Mouse (Mus musculus) neutrophil, adult 5-6 weeks (primary cell): ENCODE measurements around the gene Osbpl8. TPM values are rescaled to one million over a fixed set of nuclear protein-coding genes. Genes with fewer than 3 reads are reported as not detected.
"Not testable (repeated sequence)": the region's sequence is repeated elsewhere in the genome, so short reads cannot be mapped to it uniquely, and the experiment has no call there.

Source experiments
- ATAC-seq: fragments of 151-379, 151-347 bp; 2 replicates; pipeline ENCODE4 v1.8.0; 2017; ENCODE audit warnings: mild to moderate bottlenecking, moderate TSS enrichment; ENCODE audit not compliant: insufficient number of reproducible peaks, poor library complexity, low FRiP score, severe bottlenecking; ENCODE audit errors: extremely low read depth
- total RNA-seq: library from RNA; stranded (forward); fragments of 200-1000 nt; gene quantifications from 2 replicates; pipeline ENCODE4 v1.2.3, GENCODE M21; 2017

Osbpl8 gene
- total RNA-seq, 1 experiment from 2014 or later = 87.2 TPM

GRCm38 (mm10) chr10:111222535-111222934 lies 58.0 kb downstream of the Osbpl8 start:
- no peak for ATAC-seq

- no peak for ATAC-seq
Observed at GRCm38 (mm10) chr10:111223218-111223830, 58.8 kb downstream of the Osbpl8 start.

DNA sequence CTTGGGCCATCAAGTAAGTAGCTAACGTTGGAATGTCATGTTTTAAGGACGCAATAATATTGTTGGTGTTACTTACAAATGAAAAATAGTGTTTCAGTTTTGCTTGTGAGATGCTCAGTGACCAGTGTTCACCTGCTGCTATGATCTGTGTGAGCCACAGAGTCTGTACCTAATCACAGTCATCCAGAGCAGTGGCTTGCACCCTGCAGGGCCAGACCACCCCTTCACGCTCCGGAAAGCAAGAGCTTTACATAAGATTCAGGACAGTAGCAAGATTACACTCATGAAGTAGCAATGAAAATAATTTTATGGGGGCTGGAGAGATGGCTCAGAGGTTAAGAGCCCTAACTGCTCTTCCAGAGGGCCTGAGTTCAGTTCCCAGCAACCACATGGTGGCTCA lies 60.1 kb downstream of the Osbpl8 start:
- no peak for ATAC-seq

DNA sequence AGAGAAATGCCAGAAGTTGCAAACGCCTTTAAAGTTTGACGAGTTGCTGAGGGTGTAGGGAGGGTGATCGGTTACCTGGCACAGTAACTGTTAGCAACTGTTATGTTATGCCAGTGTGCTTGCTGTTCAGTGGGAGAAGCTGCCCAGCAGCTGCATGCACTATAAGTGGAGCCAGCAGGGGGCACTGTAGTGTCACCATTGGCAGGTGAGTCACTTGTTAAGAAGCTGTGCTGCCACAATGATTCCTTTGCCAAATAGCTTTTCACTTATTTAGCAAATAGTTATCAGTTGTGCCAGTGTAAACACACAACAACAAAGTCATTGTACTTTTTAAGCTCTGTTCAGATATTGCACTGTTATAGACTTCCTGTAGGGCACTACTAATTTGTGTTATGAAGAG lies 62.0 kb downstream of the Osbpl8 start:
- ATAC-seq = peak; percentile 92

DNA sequence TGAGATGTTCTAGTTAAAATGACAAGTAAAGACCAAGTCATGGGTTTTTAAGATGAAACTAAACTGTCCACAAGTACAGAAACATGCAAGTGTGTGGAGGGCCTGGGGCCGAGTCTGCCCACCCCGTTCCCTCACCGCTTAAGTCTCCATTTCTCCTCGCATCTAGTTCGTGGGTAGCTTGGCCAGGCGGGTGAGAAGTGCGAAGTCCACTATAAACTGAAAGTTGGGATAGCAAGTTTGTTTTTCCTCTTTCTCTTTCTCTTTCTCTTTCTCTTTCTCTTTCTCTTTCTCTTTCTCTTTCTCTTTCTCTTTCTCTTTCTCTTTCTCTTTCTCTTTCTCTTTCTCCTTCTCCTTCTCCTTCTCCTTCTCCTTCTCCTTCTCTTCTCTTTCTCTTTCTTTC lies 67.7 kb downstream of the Osbpl8 start:
- not testable (repeated sequence) for ATAC-seq

DNA sequence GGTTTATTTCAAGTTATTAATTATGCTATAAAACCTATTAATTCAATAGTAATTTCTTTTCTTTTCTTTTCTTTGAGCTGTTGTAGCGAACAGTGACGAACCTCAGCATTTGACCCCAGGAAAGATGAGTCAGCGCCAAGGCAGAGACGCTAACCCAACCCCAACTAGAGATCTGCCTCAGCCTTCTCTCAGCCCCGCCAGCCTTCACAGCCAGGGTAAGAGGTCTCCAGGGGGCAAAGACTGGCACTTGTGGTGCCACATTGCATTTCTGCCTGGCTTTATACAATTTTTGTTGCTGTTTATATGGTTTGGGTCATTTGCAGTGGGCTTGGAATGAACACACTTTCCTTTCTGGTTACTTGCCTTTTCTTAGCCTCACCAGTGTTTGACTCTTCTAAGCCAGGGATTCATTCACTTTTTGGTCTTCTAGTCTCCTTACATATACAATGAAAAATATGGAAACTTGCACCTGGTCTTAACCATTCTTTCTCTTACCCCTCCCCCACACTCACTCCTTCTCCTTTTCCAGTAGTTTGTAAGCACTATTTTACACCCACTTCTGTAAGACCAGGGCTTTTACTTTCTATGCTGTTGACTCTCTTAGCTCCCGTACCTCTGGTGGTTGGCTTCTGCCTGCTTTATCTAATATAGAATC lies 69.1 kb downstream of the Osbpl8 start:
- no peak for ATAC-seq

- ATAC-seq = no peak
Observed at GRCm38 (mm10) chr10:111234450-111235288, 70.1 kb downstream of the Osbpl8 start.

- no peak for ATAC-seq
Observed at GRCm38 (mm10) chr10:111235289-111235570, 70.7 kb downstream of the Osbpl8 start.

DNA sequence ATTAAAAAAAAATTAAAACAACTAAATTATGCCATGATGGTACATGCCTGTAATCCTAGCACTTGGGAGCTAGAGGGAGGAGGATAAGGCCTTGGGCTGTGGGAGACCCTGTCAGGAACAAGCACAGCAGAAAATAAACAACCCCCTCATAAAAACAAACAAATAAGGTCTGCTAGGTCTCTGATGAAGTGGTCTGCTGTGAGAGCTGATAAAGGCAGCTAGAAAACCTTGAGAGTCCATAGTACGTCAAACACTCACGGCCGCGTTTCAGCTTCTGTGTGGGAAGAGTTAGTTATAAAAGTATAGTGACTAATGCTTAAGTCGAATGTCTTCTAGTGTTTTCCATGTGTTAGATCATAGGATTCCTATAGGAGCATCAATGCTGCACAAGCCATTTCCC lies 72.9 kb downstream of the Osbpl8 start:
- no peak for ATAC-seq

DNA sequence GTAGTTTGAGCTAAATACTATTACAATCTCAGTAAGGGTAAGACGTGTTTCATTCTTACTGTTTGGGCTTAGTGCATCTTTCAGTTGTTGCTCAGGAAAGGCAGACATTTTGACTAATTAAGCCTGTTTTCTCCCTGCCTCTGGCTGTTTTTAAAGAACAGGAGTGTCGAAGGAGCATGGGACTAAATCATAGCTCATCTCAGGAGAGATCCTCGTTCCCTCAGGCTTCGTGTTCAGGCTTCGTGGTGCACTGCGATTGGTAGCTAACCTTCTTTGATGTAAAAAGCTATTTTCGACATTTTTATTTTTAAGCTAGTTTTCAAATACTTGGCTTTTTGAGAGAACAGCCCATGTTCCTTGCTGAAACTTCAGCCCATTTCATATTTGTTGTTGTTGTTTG lies 78.1 kb downstream of the Osbpl8 start:
- no peak for ATAC-seq

GRCm38 (mm10) chr10:111247609-111248008 lies 83.1 kb downstream of the Osbpl8 start:
- no peak for ATAC-seq

- ATAC-seq = no peak
Observed at GRCm38 (mm10) chr10:111248177-111248576, 83.6 kb downstream of the Osbpl8 start.

GRCm38 (mm10) chr10:111250192-111250591 lies 85.6 kb downstream of the Osbpl8 start:
- no peak for ATAC-seq

DNA sequence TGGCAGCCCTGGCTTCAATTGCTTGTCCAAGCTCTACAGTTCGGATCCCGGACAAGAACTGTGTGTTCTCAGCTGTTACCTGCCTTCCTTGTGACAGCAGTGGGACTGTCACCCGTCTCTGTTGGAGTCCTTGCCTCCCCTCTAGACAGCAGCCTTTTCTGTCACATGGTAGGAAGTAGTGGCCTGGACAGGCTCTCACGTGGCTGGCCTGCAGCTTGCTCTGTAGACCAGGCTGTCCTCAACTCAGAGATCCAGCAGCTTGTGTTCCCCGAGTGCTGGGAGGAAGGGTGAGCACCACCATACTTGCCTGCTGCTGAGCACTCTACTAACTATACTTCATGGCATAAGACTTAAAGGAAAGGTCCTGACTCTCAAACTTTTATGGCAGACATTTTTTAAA lies 87.1 kb downstream of the Osbpl8 start:
- no peak for ATAC-seq

GRCm38 (mm10) chr10:111255228-111255627 lies 90.7 kb downstream of the Osbpl8 start:
- no peak for ATAC-seq

- ATAC-seq = no peak
Observed at GRCm38 (mm10) chr10:111256156-111256555, 91.6 kb downstream of the Osbpl8 start.

DNA sequence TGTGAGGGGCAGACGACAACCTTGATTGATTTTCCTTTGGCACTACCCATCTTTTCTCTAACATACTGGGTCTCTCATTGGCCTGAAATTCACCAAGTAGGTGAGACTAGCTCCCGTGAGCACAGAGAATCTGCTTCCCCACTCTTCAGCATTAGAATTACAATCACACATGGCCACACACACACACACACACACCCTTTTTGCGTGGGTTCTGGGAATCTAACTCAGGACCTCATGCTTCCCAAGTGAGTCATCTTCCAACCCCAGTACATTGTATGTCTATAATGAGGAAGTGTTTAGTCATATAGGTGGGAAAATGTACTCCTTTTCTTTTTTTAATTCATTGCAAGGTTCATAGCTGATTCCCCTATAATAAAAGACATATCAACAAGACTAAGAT lies 92.8 kb downstream of the Osbpl8 start:
- ATAC-seq = no peak

DNA sequence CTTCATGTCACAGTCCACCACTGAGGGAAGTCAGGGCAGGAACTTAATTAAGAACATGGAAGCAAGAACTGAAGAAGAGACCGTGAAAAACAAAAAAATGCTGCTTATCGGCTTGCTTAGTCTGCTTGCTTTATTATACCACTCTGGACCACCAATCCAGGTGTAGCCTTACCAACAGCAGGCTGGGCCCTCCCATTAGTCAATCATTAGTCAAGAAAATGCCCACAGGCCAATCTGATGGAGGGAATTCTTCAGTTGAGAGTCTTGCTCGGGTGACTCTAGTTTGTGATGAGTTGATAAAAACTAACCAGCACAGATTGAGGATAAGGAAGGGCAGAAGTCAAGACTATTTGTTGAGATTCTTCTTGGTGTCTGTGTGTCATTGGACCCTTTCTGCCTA lies 93.7 kb downstream of the Osbpl8 start:
- ATAC-seq = no peak

GRCm38 (mm10) chr10:111271687-111272086 lies 107.1 kb downstream of the Osbpl8 start:
- ATAC-seq = no peak

- no peak for ATAC-seq
Observed at GRCm38 (mm10) chr10:111272905-111273304, 108.4 kb downstream of the Osbpl8 start.
